Mouse (Mus musculus) forebrain, embryonic 10.5 days (tissue): ENCODE results near the gene Adgrl4. TPM values are rescaled to one million over a fixed set of nuclear protein-coding genes. Genes with fewer than 3 reads are reported as not detected.

Source experiments
- DNase-seq: peaks from one replicate; pipeline ENCODE4 v3.0.0-alpha.2; 2017; ENCODE audit warnings: low spot score; ENCODE audit errors: extremely low spot score
- H3K27ac ChIP-seq: fragments of 300-500 bp; sonication (generic); 2 replicates; pipeline ENCODE4 v1.5.1; 2016; ENCODE audit warnings: mild to moderate bottlenecking
- H3K27me3 ChIP-seq: fragments of 300-500 bp; sonication (generic); 2 replicates; pipeline ENCODE4 v1.6.1; 2016; ENCODE audit warnings: mild to moderate bottlenecking; ENCODE audit not compliant: poor library complexity, severe bottlenecking
- H3K36me3 ChIP-seq: fragments of 300-500 bp; sonication (generic); replicated peaks from 2 replicates; pipeline ENCODE4 v1.6.1; 2016; ENCODE audit warnings: mild to moderate bottlenecking, moderate library complexity
- H3K4me1 ChIP-seq: fragments of 300-500 bp; sonication (generic); 2 replicates; pipeline ENCODE4 v1.6.1; 2016
- H3K4me3 ChIP-seq: fragments of 300-500 bp; sonication (generic); 2 replicates; pipeline ENCODE4 v1.5.1; 2016; ENCODE audit warnings: mild to moderate bottlenecking, moderate library complexity
- H3K9me3 ChIP-seq: fragments of 300-500 bp; sonication (generic); 2 replicates; pipeline ENCODE4 v1.6.1; 2016; ENCODE audit warnings: mild to moderate bottlenecking, moderate library complexity
- WGBS: fragments of 180-500 bp; shearing (Covaris S2); methylation state at CpG from one replicate; pipeline ENCODE4 v1.1.7; 2016; 5-methylcytosine and 5-hydroxymethylcytosine counted together
- polyA plus RNA-seq: library from polyadenylated mRNA; unstranded; fragments of >200 nt; fragmentation: Nextera tagmentation; extraction: Ambion mirVana; gene quantifications from 2 replicates; pipeline ENCODE4 v1.2.1, GENCODE M21; 2016

The Adgrl4 gene
- polyA plus RNA-seq, 1 experiment from 2014 or later = 4.8 TPM

DNA sequence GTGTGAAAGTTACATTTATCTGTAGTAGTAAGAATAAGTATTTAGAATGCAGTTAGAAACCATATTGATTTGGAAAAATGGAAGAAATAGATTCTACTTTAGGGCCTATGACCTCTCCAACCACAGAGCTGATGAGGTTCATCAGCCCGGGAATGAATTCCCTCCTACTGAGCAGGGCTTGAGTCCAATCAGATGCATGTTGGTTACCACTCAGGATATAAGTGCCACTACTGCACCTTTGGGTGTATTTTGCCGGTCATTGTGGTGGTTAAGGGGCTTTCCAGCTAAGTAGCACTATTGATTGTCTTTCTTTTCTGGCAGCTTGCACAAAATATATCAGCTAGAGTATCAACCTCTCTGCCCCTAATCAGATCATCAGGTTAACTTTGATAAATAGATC is 118.9 kb downstream of the Adgrl4 start:
- WGBS = 95% methylated on average over 2 of the region's 2 CpGs
- Histone ChIP-seq H3K4me3 (no peak overlapping the region), H3K4me1 (no peaks in the 10 kb centered on the region), H3K27ac (no peak overlapping the region), H3K36me3 (no peaks in the 10 kb centered on the region), H3K9me3 (no peaks in the 10 kb centered on the region), H3K27me3 (no peaks in the 10 kb centered on the region)
- DNase-seq = no peak

DNA sequence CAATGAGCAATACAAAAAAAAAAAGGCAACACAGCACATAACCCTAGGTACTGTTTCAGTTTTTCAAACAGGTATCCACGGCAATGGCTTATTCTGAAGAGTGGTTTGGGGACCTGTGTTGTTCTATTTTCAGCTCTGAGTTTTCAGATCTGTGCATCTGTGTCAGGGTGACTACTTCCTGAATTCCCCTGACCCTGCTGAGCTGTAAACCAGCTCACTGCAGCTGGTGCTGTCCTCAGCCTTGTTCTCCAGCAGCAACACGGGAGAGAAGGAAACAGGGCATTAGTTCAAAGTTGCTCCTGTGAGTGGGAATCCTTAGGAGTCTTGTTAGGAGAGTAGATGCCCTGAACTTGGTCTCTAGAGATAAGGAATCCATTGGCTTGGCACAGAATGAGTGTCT is 119.4 kb downstream of the Adgrl4 start:
- Histone ChIP-seq H3K4me1 (no peaks in the 10 kb centered on the region), H3K36me3 (no peaks in the 10 kb centered on the region), H3K27me3 (no peaks in the 10 kb centered on the region), H3K27ac (no peak overlapping the region), H3K9me3 (no peaks in the 10 kb centered on the region), H3K4me3 (no peak overlapping the region)
- 85% methylated on average over 2 of the region's 2 CpGs for WGBS
- no peak for DNase-seq

DNA sequence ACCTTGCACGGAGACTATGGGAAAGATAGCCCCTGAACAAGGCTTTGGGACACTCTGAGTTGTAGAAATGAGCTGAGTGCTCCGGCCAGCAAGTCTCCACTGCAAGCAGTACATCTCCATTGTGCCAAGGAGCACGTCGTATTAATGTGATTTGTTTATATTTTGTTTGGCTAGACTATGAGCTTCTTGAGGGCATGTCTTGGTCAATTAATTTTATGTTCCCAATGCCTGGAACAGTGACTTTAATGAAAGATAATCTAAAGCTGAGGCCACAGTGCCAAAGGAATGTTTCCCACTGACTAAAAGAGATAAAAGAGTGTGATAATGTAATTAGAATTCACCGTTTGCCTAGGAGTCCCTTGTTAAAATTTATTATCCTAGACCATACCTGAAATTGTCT is 119.9 kb downstream of the Adgrl4 start:
- H3K27me3 ChIP-seq = no peaks in the 10 kb centered on the region
- no peaks in the 10 kb centered on the region for H3K36me3 ChIP-seq
- H3K9me3 ChIP-seq = no peaks in the 10 kb centered on the region
- no peak overlapping the region for H3K27ac ChIP-seq
- WGBS = 87% methylated on average over 5 of the region's 5 CpGs
- H3K4me1 ChIP-seq = no peaks in the 10 kb centered on the region
- DNase-seq = no peak
- no peak overlapping the region for H3K4me3 ChIP-seq

DNA sequence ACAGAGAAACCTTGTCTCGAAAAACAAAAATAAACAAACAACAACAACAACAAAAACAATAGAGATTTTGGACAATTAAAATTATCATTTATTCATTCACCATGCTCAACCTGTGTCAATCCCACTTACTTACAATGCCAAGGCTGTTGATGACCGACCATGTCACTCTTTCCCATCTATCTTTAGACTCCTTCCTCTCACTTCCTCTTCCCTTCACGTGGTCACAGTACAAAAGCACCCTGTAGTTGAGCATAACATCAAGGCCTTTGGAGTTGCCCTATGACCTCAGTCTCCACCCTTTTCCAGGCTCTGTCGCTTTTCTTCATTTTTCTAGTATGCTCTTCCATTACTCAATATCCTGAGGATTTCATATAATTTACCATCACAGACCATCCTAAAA is 120.7 kb downstream of the Adgrl4 start:
- Histone ChIP-seq H3K4me1 (no peaks in the 10 kb centered on the region), H3K4me3 (no peak overlapping the region), H3K36me3 (no peaks in the 10 kb centered on the region), H3K9me3 (no peaks in the 10 kb centered on the region), H3K27ac (no peak overlapping the region), H3K27me3 (no peaks in the 10 kb centered on the region)
- DNase-seq = no peak
- WGBS = 77% methylated on average over 4 of the region's 4 CpGs

DNA sequence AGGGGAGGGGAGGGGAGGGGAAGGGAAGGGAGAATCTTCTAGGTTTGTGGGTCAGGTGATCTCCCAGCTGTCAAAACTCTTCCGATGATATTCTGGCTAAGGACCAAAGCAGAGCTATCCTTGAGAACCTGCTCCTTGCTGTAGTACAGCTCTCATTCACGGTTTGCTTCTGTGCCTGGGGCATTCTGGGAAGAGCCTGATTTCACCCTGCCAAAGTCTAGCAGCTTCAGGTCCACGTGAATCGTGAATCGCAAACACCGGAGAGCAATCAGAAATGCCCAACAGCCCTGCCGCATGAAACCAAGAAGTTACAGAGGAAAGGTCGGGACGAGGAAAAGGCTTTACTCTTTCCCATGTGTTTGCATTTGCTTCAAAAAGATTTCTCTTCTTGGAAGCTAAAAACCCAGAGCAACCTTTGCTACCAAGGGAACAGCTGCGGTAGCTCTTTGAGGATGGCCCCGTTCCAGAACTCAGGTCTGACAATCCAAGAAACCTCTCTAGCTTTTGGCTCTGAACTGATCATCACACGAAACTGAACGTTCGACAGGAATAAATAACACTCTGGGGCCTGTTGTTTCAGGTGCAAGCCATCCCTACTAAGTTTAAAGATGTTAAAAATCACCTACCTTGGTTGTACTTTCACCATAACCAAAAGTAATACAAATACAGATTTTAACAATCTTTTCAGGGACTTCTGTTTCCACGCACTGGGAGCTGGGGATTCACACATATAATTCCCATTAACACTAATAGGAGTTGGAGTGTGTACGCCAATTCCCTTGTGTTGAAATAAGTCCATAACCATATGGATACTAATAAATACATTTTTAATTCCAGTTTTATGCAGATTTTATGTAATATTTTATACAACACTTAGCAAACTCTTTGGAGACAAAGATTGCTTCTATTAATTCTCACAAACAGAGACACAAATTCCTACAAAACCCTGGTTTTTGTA is 128.3 kb downstream of the Adgrl4 start:
- H3K4me3 ChIP-seq = no peak overlapping the region
- H3K36me3 ChIP-seq = no peaks in the 10 kb centered on the region
- H3K27me3 ChIP-seq = no peaks in the 10 kb centered on the region
- H3K27ac ChIP-seq = no peak overlapping the region
- WGBS = 77% methylated on average over 16 of the region's 16 CpGs
- H3K9me3 ChIP-seq = no peaks in the 10 kb centered on the region
- H3K4me1 ChIP-seq = peaks cover 3% of the 10 kb centered on the region; the same call in 1 of the 2 replicates
- no peak for DNase-seq

DNA sequence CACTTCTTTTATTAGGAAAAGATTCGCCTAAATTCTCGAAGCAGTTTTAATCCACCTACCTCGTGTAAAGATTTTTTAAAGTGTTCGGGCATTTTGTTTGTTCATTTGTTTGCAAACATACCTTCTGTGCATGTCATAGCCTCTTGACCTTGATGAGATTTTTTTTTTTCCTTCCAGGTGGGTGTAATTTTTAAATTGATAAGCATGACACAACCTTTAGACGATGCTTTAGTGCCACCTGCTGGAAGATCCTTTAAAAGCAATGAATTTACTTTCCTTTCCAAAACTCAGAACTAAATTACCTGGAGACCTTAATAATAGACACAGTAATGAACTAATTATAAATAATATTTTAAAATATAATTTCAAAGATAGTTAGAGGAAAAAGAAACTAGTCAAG is 128.9 kb downstream of the Adgrl4 start:
- Histone ChIP-seq H3K27ac (no peak overlapping the region), H3K4me3 (no peak overlapping the region), H3K4me1 (peaks cover 3% of the 10 kb centered on the region; the same call in 1 of the 2 replicates), H3K9me3 (no peaks in the 10 kb centered on the region), H3K27me3 (no peaks in the 10 kb centered on the region), H3K36me3 (no peaks in the 10 kb centered on the region)
- DNase-seq = no peak
- 63% methylated on average over 5 of the region's 5 CpGs for WGBS

DNA sequence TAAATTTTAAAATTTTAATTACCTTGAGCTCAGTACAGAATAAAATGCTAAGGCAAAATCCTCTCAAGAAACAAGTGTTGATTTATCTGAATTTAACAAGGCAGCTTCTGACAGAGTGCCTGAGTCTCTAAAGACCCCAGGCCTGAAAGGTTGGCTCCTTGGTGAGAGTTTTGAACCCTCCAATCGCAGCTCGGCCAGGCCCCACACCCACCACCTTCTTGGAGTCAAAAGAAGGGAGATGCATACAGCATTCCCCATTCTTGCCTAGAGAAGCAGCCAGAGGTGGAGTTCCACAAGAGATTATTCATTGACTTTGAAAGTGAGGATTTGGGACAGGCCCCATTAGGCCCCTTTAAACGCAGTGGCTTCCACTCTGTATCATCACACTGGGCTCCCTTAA is 129.9 kb downstream of the Adgrl4 start:
- H3K36me3 ChIP-seq = no peaks in the 10 kb centered on the region
- no peak overlapping the region for H3K27ac ChIP-seq
- peaks cover 3% of the 10 kb centered on the region; the same call in 1 of the 2 replicates for H3K4me1 ChIP-seq
- H3K27me3 ChIP-seq = no peaks in the 10 kb centered on the region
- no peaks in the 10 kb centered on the region for H3K9me3 ChIP-seq
- no peak for DNase-seq
- H3K4me3 ChIP-seq = no peak overlapping the region
- 14% methylated on average over 3 of the region's 3 CpGs for WGBS

DNA sequence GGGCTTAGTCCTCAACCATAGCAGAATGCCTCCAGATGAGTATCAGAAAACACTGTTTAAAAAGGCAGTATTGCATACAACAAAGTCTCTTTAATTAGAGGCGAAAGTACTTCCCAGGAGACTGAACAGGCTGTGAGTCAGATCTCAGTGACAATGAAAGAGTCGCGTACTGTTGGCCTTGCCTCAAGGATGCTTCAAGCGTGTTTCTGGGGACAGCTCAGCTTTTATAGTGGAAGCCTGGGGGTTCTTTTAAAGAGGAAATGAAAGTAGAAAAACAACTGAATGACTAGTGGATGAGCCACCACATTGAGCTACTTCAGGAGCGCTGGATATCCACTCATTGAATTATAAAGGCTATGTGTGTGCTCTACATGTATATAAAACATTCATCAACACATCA is 134.4 kb downstream of the Adgrl4 start:
- Histone ChIP-seq H3K27ac (no peak overlapping the region), H3K4me1 (peaks cover 3% of the 10 kb centered on the region; the same call in 1 of the 2 replicates), H3K27me3 (no peaks in the 10 kb centered on the region), H3K4me3 (no peak overlapping the region), H3K9me3 (no peaks in the 10 kb centered on the region), H3K36me3 (no peaks in the 10 kb centered on the region)
- no peak for DNase-seq
- 84% methylated on average over 5 of the region's 5 CpGs for WGBS

DNA sequence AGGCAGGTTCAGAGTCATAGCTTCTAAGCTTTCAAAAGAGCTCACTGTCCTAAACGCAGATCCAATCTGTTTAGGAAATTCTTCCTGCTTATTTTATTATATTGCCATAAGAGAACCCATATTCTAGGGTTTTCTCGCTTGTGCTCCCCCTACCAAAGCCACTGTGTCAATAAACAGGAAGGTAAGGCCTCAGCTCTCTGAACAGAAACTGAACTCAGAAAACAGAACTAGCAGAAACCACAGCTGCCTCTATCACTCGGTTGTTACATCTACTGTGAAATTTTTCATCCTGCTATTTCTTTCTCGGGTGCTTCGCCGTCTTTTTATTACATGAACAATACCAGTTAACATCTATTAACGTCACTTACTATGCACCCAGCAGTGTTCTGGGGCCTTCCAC is 137.6 kb downstream of the Adgrl4 start:
- Histone ChIP-seq H3K9me3 (no peaks in the 10 kb centered on the region), H3K4me3 (no peak overlapping the region), H3K27me3 (no peaks in the 10 kb centered on the region), H3K27ac (no peak overlapping the region), H3K4me1 (no peaks in the 10 kb centered on the region), H3K36me3 (no peaks in the 10 kb centered on the region)
- DNase-seq = no peak
- 89% methylated on average over 7 of the region's 7 CpGs for WGBS

DNA sequence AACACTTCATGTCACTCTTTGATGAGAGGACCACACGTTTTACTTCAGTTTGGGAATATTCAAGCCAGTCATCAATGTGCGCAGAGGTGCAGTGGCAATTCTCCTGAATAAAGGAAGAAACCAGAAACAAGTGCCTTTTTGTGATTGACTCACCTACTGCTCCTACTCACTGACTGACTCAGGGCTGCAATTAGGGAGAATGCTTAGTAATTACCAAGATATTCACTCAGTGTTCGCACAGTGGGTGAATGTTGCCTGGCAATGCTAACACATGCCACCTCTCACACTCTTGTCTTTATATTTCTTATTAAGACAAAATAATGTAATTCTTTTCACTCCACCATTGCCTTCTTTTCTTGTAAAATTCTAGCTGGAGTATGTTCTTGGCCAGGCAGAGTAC is 138.5 kb downstream of the Adgrl4 start:
- DNase-seq = no peak
- Histone ChIP-seq H3K36me3 (no peaks in the 10 kb centered on the region), H3K27me3 (no peaks in the 10 kb centered on the region), H3K9me3 (no peaks in the 10 kb centered on the region), H3K4me3 (no peak overlapping the region), H3K27ac (no peak overlapping the region), H3K4me1 (no peaks in the 10 kb centered on the region)
- WGBS = 89% methylated on average over 3 of the region's 3 CpGs

DNA sequence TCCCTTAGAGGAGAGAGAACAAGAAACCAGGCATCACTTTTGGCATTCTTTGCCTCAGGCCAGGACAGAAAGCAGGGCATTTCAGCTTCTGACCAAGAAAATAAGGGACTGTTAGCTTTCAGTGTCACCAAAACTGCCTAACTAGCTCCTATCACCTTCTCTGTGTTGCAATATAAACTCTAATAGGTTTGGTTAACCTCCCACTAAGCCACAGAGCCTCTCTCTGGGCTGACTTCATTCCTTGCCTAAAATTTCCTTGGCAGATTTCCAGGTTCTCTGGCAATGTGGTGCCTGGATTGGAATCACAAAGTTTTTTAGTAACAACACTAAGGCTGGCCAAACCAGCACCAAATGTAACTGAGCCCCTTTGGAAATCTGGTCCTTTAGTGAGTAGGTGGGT is 154.2 kb downstream of the Adgrl4 start:
- no peak overlapping the region for H3K4me3 ChIP-seq
- no peak overlapping the region for H3K27ac ChIP-seq
- no peaks in the 10 kb centered on the region for H3K36me3 ChIP-seq
- H3K9me3 ChIP-seq = peaks cover 4% of the 10 kb centered on the region; the same call in 1 of the 2 replicates
- no peaks in the 10 kb centered on the region for H3K27me3 ChIP-seq
- no peaks in the 10 kb centered on the region for H3K4me1 ChIP-seq
- DNase-seq = no peak
